11 mouse cellular contexts compared by ENCODE assay signal in genomic region chr15:88399064-88399463, GRCm38 (mm10).
DNase-seq lines count a peak whose midpoint lies in the region; ATAC-seq and TF ChIP-seq lines count a peak whose summit lies in the region.
"Had no signal": no experiment of that assay in that cellular context is flagged by ENCODE, and none has a peak within 500 bp of the region (broad histone marks: within the 10 kb centered on the region; RNA-seq: fewer than 3 reads in every experiment).

No protein-coding gene starts in this region.

- no peaks in the 10 kb centered on the region for H3K4me1 ChIP-seq in ES-E14 (ENCODE audit: control insufficient read depth in 2 of 2, insufficient read depth in 2 of 2, low read length in 2 of 2, poor library complexity in 1 of 2)
- H3K4me1 ChIP-seq in hindbrain, embryonic 16.5 days (ENCODE audit: control insufficient read depth, insufficient read depth, low read depth, low read length) = peaks cover 11% of the 10 kb centered on the region; the same call in 1 of the 2 replicates

- intact Hi-C loops in left cerebral cortex, adult 2 months (cut with DNase I) = no loop called here

- H3K9ac ChIP-seq in ES-E14 (ENCODE audit: insufficient read depth, low read depth, low read length, poor library complexity, severe bottlenecking) = no peak overlapping the region
- H3K9ac ChIP-seq in hindbrain, embryonic 16.5 days (ENCODE audit: low read depth, low read length) = no peak overlapping the region
- H3K9ac ChIP-seq: limb, embryonic 12.5 days had no signal

- H3K9me3 ChIP-seq in ES-E14 (ENCODE audit: control insufficient read depth, insufficient read depth, low read depth, low read length) = no peaks in the 10 kb centered on the region
- no peaks in the 10 kb centered on the region for H3K9me3 ChIP-seq in hindbrain, embryonic 16.5 days (ENCODE audit: control insufficient read depth, low read length)
- H3K9me3 ChIP-seq: limb, embryonic 12.5 days had no signal

- DNase-seq in left cerebral cortex, adult 2 months (ENCODE audit: extremely low spot score in 1 of 2, low spot score in 2 of 2) = no peak
- DNase-seq in left cerebral cortex, adult 8-10 months (ENCODE audit: low spot score in 2 of 2) = no peak
- DNase-seq in ES-E14 (ENCODE audit: low read depth, low spot score) = peak; percentile 20
- peak; percentile 11 for DNase-seq in embryo, embryonic 11.5 days (ENCODE audit: low read depth, low spot score)
- no peak for DNase-seq in urinary bladder, postnatal 14 days (ENCODE audit: low spot score)
- no peak for DNase-seq in layer of hippocampus, postnatal 36 days
- no peak for DNase-seq in adrenal gland, adult 2 months
- DNase-seq: heart, adult 18-20 months; kidney, adult 8-10 months had no signal

- H3K4me3 ChIP-seq in left cerebral cortex, adult 2 months = no peak overlapping the region
- H3K4me3 ChIP-seq in ES-E14 (ENCODE audit: insufficient read depth in 1 of 2, low read depth in 1 of 2, low read length in 2 of 2, poor library complexity in 1 of 2, severe bottlenecking in 1 of 2) = no peak overlapping the region
- no peak overlapping the region for H3K4me3 ChIP-seq in hindbrain, embryonic 16.5 days (ENCODE audit: low read length)
- H3K4me3 ChIP-seq: limb, embryonic 12.5 days had no signal

- in situ Hi-C loops in ES-E14 (cut with MboI; ENCODE audit: low sequenced_read_pairs in 2 of 2, unreplicated experiment in 2 of 2) = no loop called here

- no peak overlapping the region for H3K4me2 ChIP-seq in hindbrain, embryonic 16.5 days (ENCODE audit: low read length)
- H3K4me2 ChIP-seq: limb, embryonic 12.5 days had no signal

- WGBS in hindbrain, embryonic 16.5 days = 33% methylated on average over 5 of the region's 5 CpGs

- no peaks in the 10 kb centered on the region; the same call in 1 of the 2 replicates for H3K27me3 ChIP-seq in hindbrain, embryonic 16.5 days (replicated peaks; ENCODE audit: control insufficient read depth, insufficient read depth, low read length)
- H3K27me3 ChIP-seq: limb, embryonic 12.5 days had no signal

- no peaks in the 10 kb centered on the region for H3K36me3 ChIP-seq in ES-E14 (ENCODE audit: control insufficient read depth, insufficient read depth, low read length, poor library complexity, severe bottlenecking)
- no peaks in the 10 kb centered on the region for H3K36me3 ChIP-seq in hindbrain, embryonic 16.5 days (ENCODE audit: control insufficient read depth, insufficient read depth, low read length)
- H3K36me3 ChIP-seq: limb, embryonic 12.5 days had no signal

- H3K27ac ChIP-seq in left cerebral cortex, adult 2 months = no peak overlapping the region
- H3K27ac ChIP-seq in ES-E14 (ENCODE audit: insufficient read depth, low read depth, low read length, poor library complexity, severe bottlenecking) = no peak overlapping the region
- no peak overlapping the region for H3K27ac ChIP-seq in hindbrain, embryonic 16.5 days (ENCODE audit: low read depth, low read length)
- H3K27ac ChIP-seq: limb, embryonic 12.5 days had no signal

- peak; percentile 43 for TF ChIP-seq CTCF in left cerebral cortex, adult 2 months (IDR thresholded peaks at IDR 0.05)

- peak; percentile 70; the same call in 1 of the 2 replicates for ATAC-seq in hindbrain, embryonic 16.5 days

TF ChIP-seq in ES-E14, 5 proteins besides CTCF, POLR2A, EP300 and RAD21:
- TF ChIP-seq ZNF384 (IDR thresholded peaks at IDR 0.05; ENCODE audit: low read depth, low read length) (no peak), HCFC1 (IDR thresholded peaks at IDR 0.05; ENCODE audit: borderline replicate concordance, insufficient read depth, low read length) (no peak), CHD2 (IDR thresholded peaks at IDR 0.05; ENCODE audit: low read depth, low read length) (no peak), MAFK (IDR thresholded peaks at IDR 0.05; ENCODE audit: insufficient read depth, low read depth, low read length) (no peak), ZC3H11A (IDR thresholded peaks at IDR 0.05; ENCODE audit: borderline replicate concordance, low read depth, low read length) (no peak)

Comparison
In these comparisons a context has a peak if more than half of its experiments do, and no peak if none do; other contexts are left out.
1. DNase-seq: peak in ES-E14 (single experiment) and embryo, embryonic 11.5 days (single experiment); none in left cerebral cortex, adult 2 months (0 of 2), left cerebral cortex, adult 8-10 months (0 of 2), urinary bladder, postnatal 14 days (single experiment), layer of hippocampus, postnatal 36 days (0 of 2) and adrenal gland, adult 2 months (single experiment).